Mouse (Mus musculus): ENCODE results near the gene Fam71b. TPM values are rescaled to one million over a fixed set of nuclear protein-coding genes. Genes with fewer than 3 reads are reported as not detected.

The Fam71b gene
- total and polyA plus RNA-seq, 3 experiments, result not detected

- no peaks in the 10 kb centered on the region for H3K9me3 ChIP-seq (replicated peaks; ENCODE audit: insufficient read depth, low read length)
- H3K27ac ChIP-seq (ENCODE audit: control insufficient read depth, low read depth, low read length), result no peak overlapping the region
- H3K9ac ChIP-seq (ENCODE audit: control insufficient read depth, low read depth, low read length, poor library complexity, severe bottlenecking), result no peak overlapping the region
- DNase-seq (ENCODE audit: low read depth, low spot score), result no peak
- H3K79me2 ChIP-seq (ENCODE audit: control insufficient read depth, insufficient read depth, low read length, poor library complexity), result no peaks in the 10 kb centered on the region
- no peaks in the 10 kb centered on the region for H3K36me3 ChIP-seq (ENCODE audit: control insufficient read depth in 1 of 2, insufficient read depth in 2 of 2, low read length in 2 of 2)
- no peak for TF ChIP-seq UBTF (IDR thresholded peaks at IDR 0.05; ENCODE audit: borderline replicate concordance, insufficient read depth, low read depth, low read length)
- no peak for TF ChIP-seq NELFE (IDR thresholded peaks at IDR 0.05; ENCODE audit: low read depth, low read length)
- no peak for TF ChIP-seq TAL1 (IDR thresholded peaks at IDR 0.05; ENCODE audit: low read length)
- no peak for TF ChIP-seq MAFK (IDR thresholded peaks at IDR 0.05; ENCODE audit: borderline replicate concordance, low read depth, low read length)
- TF ChIP-seq TCF12 (IDR thresholded peaks at IDR 0.05; ENCODE audit: low read depth, low read length), result no peak
- TF ChIP-seq ZNF384 (IDR thresholded peaks at IDR 0.05; ENCODE audit: low read depth, low read length), result no peak
- no peak for TF ChIP-seq CHD1 (IDR thresholded peaks at IDR 0.05; ENCODE audit: low read depth, low read length)
- no peak for TF ChIP-seq MYC (IDR thresholded peaks at IDR 0.05; ENCODE audit: low read depth, low read length)
- no peak for TF ChIP-seq MAZ (IDR thresholded peaks at IDR 0.05; ENCODE audit: low read depth, low read length)
- TF ChIP-seq EP300 (IDR thresholded peaks at IDR 0.05; ENCODE audit: low read depth in 1 of 2, low read length in 2 of 2), result no peak
- no peak for TF ChIP-seq RCOR1 (IDR thresholded peaks at IDR 0.05; ENCODE audit: low read depth, low read length)
- TF ChIP-seq CTCF (IDR thresholded peaks at IDR 0.05 in 2 of 3, conservative IDR thresholded peaks at IDR 0.05 in 1 of 3; ENCODE audit: control insufficient read depth in 1 of 3, insufficient read depth in 1 of 3, low read depth in 2 of 3, low read length in 3 of 3, poor library complexity in 1 of 3, severe bottlenecking in 1 of 3), result no peak
- no peak for TF ChIP-seq CHD2 (IDR thresholded peaks at IDR 0.05; ENCODE audit: low read length)
- TF ChIP-seq GABPA (IDR thresholded peaks at IDR 0.05; ENCODE audit: low read depth, low read length), result no peak
- TF ChIP-seq MYB (IDR thresholded peaks at IDR 0.05; ENCODE audit: low read depth, low read length), result no peak
- no peak for TF ChIP-seq ZMIZ1 (IDR thresholded peaks at IDR 0.05; ENCODE audit: low read depth, low read length)
- no peak overlapping the region for H3K4me3 ChIP-seq (ENCODE audit: control insufficient read depth in 1 of 2, insufficient read depth in 1 of 2, low read depth in 2 of 2, low read length in 2 of 2)
- peaks cover 2 to 7% of the 10 kb centered on the region in 2 experiments for H3K27me3 ChIP-seq (ENCODE audit: control insufficient read depth in 1 of 2, insufficient read depth in 2 of 2, low read length in 2 of 2)
- H3K4me1 ChIP-seq (ENCODE audit: control insufficient read depth in 1 of 2, insufficient read depth in 2 of 2, low read length in 2 of 2), result peaks cover 0 to 3% of the 10 kb centered on the region in 2 experiments; a peak in 1 of 4 replicates
These were observed 47.9 kb upstream of the Fam71b start for GRCm38 (mm10) chr11:46348416-46348815.

DNA sequence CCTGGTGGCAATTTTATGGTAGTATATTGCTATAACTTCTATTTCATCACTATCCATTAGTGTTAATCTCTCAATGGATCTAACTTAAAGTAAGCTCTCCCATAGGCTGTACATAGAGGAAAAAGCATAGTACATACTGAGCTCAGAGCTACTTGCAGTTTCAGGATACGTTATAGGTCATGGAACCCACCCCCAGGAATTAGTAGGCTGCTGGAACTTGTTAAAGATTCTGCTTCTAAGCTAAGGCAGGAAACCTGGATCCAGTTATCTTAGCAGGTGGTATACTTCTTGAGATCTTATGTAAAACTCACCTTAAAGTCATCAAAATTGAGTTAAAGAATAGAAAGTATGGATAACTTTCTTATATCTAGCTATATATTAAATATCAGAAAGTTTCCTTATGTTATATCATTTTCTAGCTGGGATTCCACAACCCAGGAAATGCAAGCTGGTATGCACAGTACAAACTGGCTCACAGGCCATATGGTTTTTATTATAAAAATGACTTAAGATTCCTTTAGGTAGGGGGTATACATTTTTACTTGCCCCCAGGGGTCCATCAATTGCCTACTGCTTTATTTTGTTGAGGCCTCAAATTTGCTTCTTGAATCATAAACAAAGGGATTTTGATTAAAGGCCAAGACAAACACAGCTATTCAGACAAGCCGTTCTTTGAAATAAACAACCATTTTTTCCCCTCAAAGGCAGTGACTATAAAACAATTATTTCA lies 46.5 kb upstream of the Fam71b start:
- Histone ChIP-seq H3K27me3 (ENCODE audit: control insufficient read depth in 1 of 2, insufficient read depth in 2 of 2, low read length in 2 of 2) (peaks cover 3 to 7% of the 10 kb centered on the region in 2 experiments), H3K36me3 (ENCODE audit: control insufficient read depth in 1 of 2, insufficient read depth in 2 of 2, low read length in 2 of 2) (no peaks in the 10 kb centered on the region), H3K9ac (ENCODE audit: control insufficient read depth, low read depth, low read length, poor library complexity, severe bottlenecking) (no peak overlapping the region), H3K27ac (ENCODE audit: control insufficient read depth, low read depth, low read length) (no peak overlapping the region), H3K79me2 (ENCODE audit: control insufficient read depth, insufficient read depth, low read length, poor library complexity) (no peaks in the 10 kb centered on the region), H3K4me1 (ENCODE audit: control insufficient read depth in 1 of 2, insufficient read depth in 2 of 2, low read length in 2 of 2) (no peaks in the 10 kb centered on the region), H3K4me3 (ENCODE audit: control insufficient read depth in 1 of 2, insufficient read depth in 1 of 2, low read depth in 2 of 2, low read length in 2 of 2) (no peak overlapping the region), H3K9me3 (replicated peaks; ENCODE audit: insufficient read depth, low read length) (no peaks in the 10 kb centered on the region)
- no peak for DNase-seq (ENCODE audit: low read depth, low spot score)
- TF ChIP-seq CTCF (IDR thresholded peaks at IDR 0.05 in 2 of 3, conservative IDR thresholded peaks at IDR 0.05 in 1 of 3; ENCODE audit: control insufficient read depth in 1 of 3, insufficient read depth in 1 of 3, low read depth in 2 of 3, low read length in 3 of 3, poor library complexity in 1 of 3, severe bottlenecking in 1 of 3) (no peak), GATA1 (IDR thresholded peaks at IDR 0.05; ENCODE audit: low read depth, low read length) (no peak), MAZ (IDR thresholded peaks at IDR 0.05; ENCODE audit: low read depth, low read length) (no peak), POLR2AphosphoS2 (IDR thresholded peaks at IDR 0.05; ENCODE audit: low read length) (no peak)
